8 mouse cellular contexts compared by ENCODE assay signal in the genomic region with DNA sequence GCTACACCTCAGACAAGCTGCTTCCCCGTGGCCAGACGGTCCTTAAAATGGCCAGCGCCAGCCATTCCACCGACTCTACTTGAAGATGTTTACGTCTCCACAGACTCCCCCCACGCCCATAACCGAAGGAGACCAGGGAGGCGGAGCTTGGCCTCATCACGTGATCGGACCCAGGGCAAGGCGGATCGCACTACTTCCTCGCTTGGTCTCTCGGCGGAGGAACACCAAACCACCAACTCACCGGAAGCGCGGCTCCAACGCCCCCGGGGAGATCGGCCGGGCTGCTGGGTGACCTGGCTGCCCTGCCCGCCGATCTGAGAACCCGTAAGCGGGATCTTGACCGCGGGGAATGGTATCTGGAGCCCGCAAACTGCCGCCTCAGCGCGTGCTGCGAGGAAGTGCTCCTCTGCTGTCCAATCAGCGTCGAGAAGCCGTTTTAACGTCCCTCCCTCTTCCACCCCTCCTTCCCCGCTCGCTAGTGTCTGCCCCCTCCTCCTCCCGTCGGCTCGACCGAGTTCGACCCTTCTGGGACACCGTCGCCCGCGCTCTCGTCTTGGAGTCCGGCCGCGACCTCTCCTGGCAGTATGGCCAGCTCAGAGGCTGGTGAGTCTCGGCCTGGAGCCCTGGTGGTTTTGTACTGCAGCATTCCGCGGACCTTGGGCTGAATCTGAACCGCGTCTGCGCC. TPM values are rescaled to one million over a fixed set of nuclear protein-coding genes. Genes with fewer than 3 reads are reported as not detected.
A peak's percentile ranks its signal among the peaks of the same experiment; 100 is the strongest.
DNase-seq lines count a peak whose midpoint lies in the region; ATAC-seq and TF ChIP-seq lines count a peak whose summit lies in the region.

Gene Ddx5 (minus strand): TSS at position 411 of the 685 bp plus-strand sequence.
Gene Cep95 (plus strand): TSS at position 478 of the 685 bp plus-strand sequence.

- H3K9ac ChIP-seq in hindbrain, postnatal 0 days (replicated peaks; ENCODE audit: low read length), result peak within 1 kb of the TSS; percentile 98

- 0 out of 2 replicates have a peak, but pooled peaks cover 2% of the 10 kb centered on the region for H3K4me1 ChIP-seq in cortical plate, adult 2 months (ENCODE audit: control insufficient read depth, insufficient read depth, low read length)
- peaks cover 10% of the 10 kb centered on the region; the same call in 1 of the 2 replicates for H3K4me1 ChIP-seq in hindbrain, postnatal 0 days (ENCODE audit: insufficient read depth, low read length)

- H3K27ac ChIP-seq in cortical plate, adult 2 months (ENCODE audit: insufficient read depth, low read length), result peak within 1 kb of the TSS; percentile 99
- peak within 1 kb of the TSS; percentile 99 for H3K27ac ChIP-seq in hindbrain, postnatal 0 days

- H3K27me3 ChIP-seq in hindbrain, postnatal 0 days (ENCODE audit: insufficient read depth, low read length), result no peaks in the 10 kb centered on the region

- peak; percentile 93 for ATAC-seq in hindbrain, postnatal 0 days

- peak within 1 kb of the TSS; percentile 68 for H3K4me3 ChIP-seq in cortical plate, adult 2 months (ENCODE audit: insufficient read depth, low read length)
- peak within 1 kb of the TSS; percentile 95 for H3K4me3 ChIP-seq in hindbrain, postnatal 0 days (ENCODE audit: low read length)

- DNase-seq in adipocyte (ENCODE audit: low spot score), result peak; percentile 99
- peak; percentile 97 for DNase-seq in gastrocnemius, adult 8-10 months (ENCODE audit: low spot score in 2 of 2)
- peak; percentile 98 for DNase-seq in hindbrain, postnatal 0 days (ENCODE audit: low spot score)
- DNase-seq in left cerebral cortex, adult 18-20 months (ENCODE audit: low spot score in 2 of 2), result peak; percentile 90 to 95
- DNase-seq in lung, postnatal 4 days, result peak; percentile 98
- peak; percentile 99 for DNase-seq in retina, postnatal 1 day
- DNase-seq in urinary bladder, postnatal 10 days (ENCODE audit: low spot score), result peak; percentile 84

- WGBS in hindbrain, postnatal 0 days, result under 1% methylated on average over 58 of the region's 58 CpGs

- TF ChIP-seq CTCF in cortical plate, adult 2 months (IDR thresholded peaks at IDR 0.05; ENCODE audit: extremely low read depth, insufficient read depth, low read length), result no peak
- TF ChIP-seq CTCF in hindbrain, postnatal 0 days (IDR thresholded peaks at IDR 0.05; ENCODE audit: low read depth), result peak; percentile 60

- H3K4me2 ChIP-seq in hindbrain, postnatal 0 days (ENCODE audit: low read depth, low read length), result peak within 1 kb of the TSS; percentile 71

- peaks cover 13% of the 10 kb centered on the region for H3K36me3 ChIP-seq in hindbrain, postnatal 0 days (ENCODE audit: insufficient read depth, low read length)

- H3K9me3 ChIP-seq in hindbrain, postnatal 0 days (ENCODE audit: low read length), result no peaks in the 10 kb centered on the region

- TF ChIP-seq POLR2A in cortical plate, adult 2 months (IDR thresholded peaks at IDR 0.05; ENCODE audit: extremely low read depth, insufficient read depth, low read length), result peak; percentile 85

RNA-seq across cellular contexts. Expression of gene Ddx5, which starts in this region (rescaled TPM):
- polyA plus RNA-seq in cortical plate, adult 2 months (2012; rRNA removed), result 408 and 412 TPM in 2 replicates
- 100 to 1,000 TPM; 190 to 257 (median 232) TPM for total RNA-seq in gastrocnemius, adult 8-10 months (2022)
- 288 and 416 TPM in 2 replicates for total RNA-seq in hindbrain, postnatal 0 days (2014; rRNA removed)
- polyA plus RNA-seq in hindbrain, postnatal 0 days (2015; fragmentation: Nextera tagmentation; extraction: Ambion mirVana), result 272 and 274 TPM in 2 replicates
- total RNA-seq in left cerebral cortex, adult 18-20 months (2021), result 100 to 1,000 TPM; 670 TPM

RNA-seq across cellular contexts. Expression of gene Cep95, which starts in this region (rescaled TPM):
- 15.5 and 21.0 TPM in 2 replicates for polyA plus RNA-seq in cortical plate, adult 2 months (2012; rRNA removed)
- 1 to 10 TPM; 2.5 to 5.0 (median 3.4) TPM for total RNA-seq in gastrocnemius, adult 8-10 months (2022)
- 2.6 and 9.0 TPM in 2 replicates for total RNA-seq in hindbrain, postnatal 0 days (2014; rRNA removed)
- polyA plus RNA-seq in hindbrain, postnatal 0 days (2015; fragmentation: Nextera tagmentation; extraction: Ambion mirVana), result 7.2 and 8.7 TPM in 2 replicates
- 10 to 100 TPM in 1 of 2 experiments, 1 to 10 TPM in 1; 8.3 to 10.8 TPM for total RNA-seq in left cerebral cortex, adult 18-20 months (2021)

Comparison
In these comparisons a context has a peak if more than half of its experiments do, and no peak if none do; other contexts are left out.
1. Peak in every context shown above with its lines: DNase-seq, ATAC-seq, H3K4me3 ChIP-seq and H3K27ac ChIP-seq.